Mouse (Mus musculus): ENCODE measurements around the gene Tmem41b. TPM values are rescaled to one million over a fixed set of nuclear protein-coding genes. Genes with fewer than 3 reads are reported as not detected.

The Tmem41b gene
- total RNA-seq, 2 experiments from 2014 or later = 54.7 to 55.1 TPM

- no peak for DNase-seq (ENCODE audit: low spot score in 2 of 2)
- intact Hi-C loops (cut with DNase I) = no loop called here
Observed at GRCm38 (mm10) chr7:109954622-109955401, 31.9 kb downstream of the Tmem41b start.

DNA sequence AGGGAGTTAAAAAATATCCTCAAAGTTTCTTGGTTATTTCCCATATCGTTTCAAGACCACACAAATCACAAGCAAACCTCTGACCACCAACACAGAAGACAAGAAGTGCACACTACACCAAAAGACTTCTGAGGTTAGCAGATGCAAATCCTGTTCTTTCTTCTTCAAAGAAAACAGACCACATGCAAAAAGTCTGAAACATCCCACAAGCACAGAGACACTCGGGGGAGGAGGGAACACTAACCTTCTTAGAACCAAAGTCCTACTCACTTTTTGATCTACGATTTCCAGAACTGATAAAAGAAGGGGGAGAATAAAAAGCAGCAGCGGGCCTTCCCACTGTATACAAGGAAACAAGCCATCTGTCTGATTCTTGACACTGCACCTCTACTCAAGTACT, 35.4 kb downstream of the Tmem41b start:
- intact Hi-C loops (cut with DNase I) = no loop called here
- no peak for DNase-seq (ENCODE audit: low spot score in 2 of 2)

- DNase-seq (ENCODE audit: low spot score in 2 of 2) = no peak
- intact Hi-C loops (cut with DNase I) = no loop called here
Observed at GRCm38 (mm10) chr7:109944421-109945034, 42.2 kb downstream of the Tmem41b start.

DNA sequence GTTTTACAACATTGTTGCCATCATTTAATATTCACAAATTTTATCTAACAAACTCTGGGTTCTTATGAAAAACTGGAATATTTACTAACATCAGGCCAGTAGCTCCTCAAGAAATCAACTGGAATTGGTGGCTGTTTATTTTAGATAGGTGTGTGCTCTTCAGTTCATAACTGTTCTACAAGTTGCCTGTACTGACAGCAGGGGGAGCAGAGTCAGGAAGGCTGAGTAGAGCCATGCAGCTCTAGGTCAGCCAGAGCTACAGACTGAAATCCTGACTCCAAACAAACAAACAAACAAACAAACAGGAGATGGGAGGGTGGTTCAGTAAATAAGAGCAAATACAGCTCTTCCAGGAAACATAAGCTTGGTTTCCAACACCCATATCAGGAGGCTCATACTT, 57.1 kb downstream of the Tmem41b start:
- no peak for DNase-seq (ENCODE audit: low spot score in 2 of 2)
- intact Hi-C loops (cut with DNase I) = no loop called here

GRCm38 (mm10) chr7:109928365-109928764, 58.4 kb downstream of the Tmem41b start:
- intact Hi-C loops (cut with DNase I) = no loop called here
- DNase-seq (ENCODE audit: low spot score in 2 of 2) = peak in 1 of 2 experiments; percentile 27

DNA sequence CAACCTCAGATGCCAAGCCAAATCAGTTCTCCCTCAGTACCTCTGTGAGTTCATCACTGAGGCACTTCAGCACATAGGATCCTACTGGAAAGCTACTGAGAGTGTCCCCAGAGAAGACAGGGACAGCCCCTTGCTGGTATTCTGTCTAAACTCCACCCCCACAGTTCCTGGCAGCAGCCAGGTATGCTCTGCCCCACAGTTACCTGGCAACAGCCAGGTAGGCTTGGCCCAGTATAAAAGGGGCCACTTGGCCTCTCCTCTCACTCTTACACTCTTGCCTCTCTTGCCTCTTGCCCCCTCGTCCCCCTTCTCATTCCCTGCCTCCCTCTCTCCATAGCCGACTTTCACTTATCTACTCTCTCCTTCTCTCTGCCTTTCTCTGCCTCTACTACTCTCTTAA, 61.8 kb downstream of the Tmem41b start:
- intact Hi-C loops (cut with DNase I) = no loop called here
- DNase-seq (ENCODE audit: low spot score in 2 of 2) = no peak

GRCm38 (mm10) chr7:109922889-109923288, 63.8 kb downstream of the Tmem41b start:
- intact Hi-C loops (cut with DNase I) = no loop called here
- DNase-seq (ENCODE audit: low spot score in 2 of 2) = no peak

Other genes starting within 250 kb of the Tmem41b start
- 10 to 100 TPM; 81.0 to 81.5 TPM for gene Tmem9b, start 234.1 kb downstream of the Tmem41b start, total RNA-seq (2021)
- 10 to 100 TPM; 87.2 to 87.8 TPM for gene Nrip3, start 204.9 kb downstream of the Tmem41b start, total RNA-seq (2021)
- gene Scube2, start 121.2 kb downstream of the Tmem41b start, total RNA-seq (2021) = under 1 TPM; 0.82 to 0.88 TPM
- 100 to 1,000 TPM; 182 to 186 TPM for gene Dennd5a, start 26.5 kb downstream of the Tmem41b start, total RNA-seq (2021)
- gene Ipo7, start 31.3 kb upstream of the Tmem41b start, total RNA-seq (2021) = 10 to 100 TPM; 90.1 to 91.0 TPM
- 1 to 10 TPM; 9.5 to 10.0 TPM for gene Zfp143, start 74.3 kb upstream of the Tmem41b start, total RNA-seq (2021)
- 10 to 100 TPM; 15.8 to 19.5 TPM for gene Wee1, start 135.1 kb upstream of the Tmem41b start, total RNA-seq (2021)
- gene Swap70, start 234.8 kb upstream of the Tmem41b start, total RNA-seq (2021) = 10 to 100 TPM; 12.5 to 14.3 TPM